Mouse (Mus musculus): Measurements from ENCODE around the gene Trim40.

DNA sequence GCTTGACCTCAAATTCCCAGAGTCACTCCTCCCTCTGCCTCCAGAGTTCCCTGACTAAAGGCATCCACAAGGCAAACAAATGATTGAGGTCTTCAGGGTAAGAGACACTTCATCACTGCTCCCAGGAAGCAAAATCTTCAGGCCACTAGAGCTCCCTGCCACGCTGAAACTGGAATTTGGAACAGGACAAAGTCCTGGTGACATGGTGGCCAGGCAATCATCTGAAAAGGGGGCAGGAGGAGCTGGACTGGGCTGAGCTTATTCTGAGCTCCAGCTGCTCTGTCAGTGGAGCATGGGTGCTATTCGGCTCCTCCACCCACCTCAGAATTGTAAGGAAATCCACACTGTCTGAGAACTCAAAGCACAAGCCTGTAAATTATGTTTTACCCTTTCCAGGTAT, 22.1 kb upstream of the Trim40 start:
- TF ChIP-seq CTCF (IDR thresholded peaks at IDR 0.05; ENCODE audit: control insufficient read depth, insufficient read depth, low read length) (no peak), POLR2A (IDR thresholded peaks at IDR 0.05; ENCODE audit: borderline replicate concordance, control insufficient read depth, low read depth, low read length) (no peak)

All from bone marrow, adult 2 months (tissue).